Mouse (Mus musculus): ENCODE data around the gene Gm15319.
"Not testable (repeated sequence)": the region's sequence is repeated elsewhere in the genome, so short reads cannot be mapped to it uniquely, and the experiment has no call there.

The Gm15319 gene

DNA sequence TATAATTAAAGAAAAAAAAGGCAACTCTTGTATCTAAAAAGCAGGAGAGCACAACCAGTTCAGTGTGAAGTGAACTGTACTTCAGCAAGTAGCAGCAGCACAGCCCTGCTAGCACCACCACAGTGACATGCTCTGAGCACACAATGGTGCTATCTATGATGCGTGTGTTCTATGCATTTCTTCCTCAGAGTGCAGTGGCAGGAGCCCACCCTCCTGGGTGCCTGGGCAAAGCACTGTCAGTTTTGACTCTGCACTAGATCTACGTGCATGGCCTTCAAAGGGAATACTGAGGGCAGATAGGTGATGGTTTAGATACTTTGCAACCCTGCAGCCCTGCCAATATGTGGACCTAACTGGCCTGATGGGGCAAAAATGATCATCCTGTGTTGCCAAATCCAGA is at the start of gene Gm15319:
TSS of gene Gm15319 (minus strand) at position 101 of the 400 bp plus-strand sequence.
- DNase-seq, result not testable (repeated sequence)

- not testable (repeated sequence) for DNase-seq
Observed at GRCm38 (mm10) chr8:20410355-20410754, 47.3 kb upstream of the Gm15319 start.

DNA sequence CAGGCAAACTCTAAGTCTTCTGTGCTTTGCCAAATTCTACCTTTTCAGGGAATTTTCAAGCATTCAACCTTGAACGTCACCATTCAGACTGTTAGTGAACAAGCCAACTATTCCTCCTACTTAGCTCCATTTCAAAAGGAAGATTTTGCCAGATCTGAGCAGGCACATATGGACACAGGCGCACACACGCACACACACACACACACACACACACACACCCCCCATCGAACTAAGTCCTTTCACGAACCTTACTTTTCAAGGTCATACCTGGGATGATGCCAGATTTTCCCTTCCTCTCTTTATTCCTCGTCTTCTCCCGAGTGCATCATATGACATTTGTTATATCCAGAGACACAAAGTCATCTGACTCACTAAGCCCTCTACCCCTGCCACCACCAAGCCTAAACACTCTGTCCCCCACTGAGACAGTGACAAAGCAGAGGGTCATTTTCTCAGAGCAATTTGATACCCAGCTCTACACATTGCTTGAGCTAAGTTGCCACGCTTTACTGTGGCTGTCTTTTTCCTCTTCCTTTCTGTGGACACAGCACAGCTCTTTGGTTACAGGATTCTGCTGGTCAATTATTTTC is 45.5 kb upstream of the Gm15319 start:
- DNase-seq, result not testable (repeated sequence)

- peak; percentile 60 for DNase-seq
Observed at GRCm38 (mm10) chr8:20389363-20389739, 26.3 kb upstream of the Gm15319 start.

- peak; percentile 37 for DNase-seq
Observed at GRCm38 (mm10) chr8:20388706-20389362, 25.8 kb upstream of the Gm15319 start.

DNA sequence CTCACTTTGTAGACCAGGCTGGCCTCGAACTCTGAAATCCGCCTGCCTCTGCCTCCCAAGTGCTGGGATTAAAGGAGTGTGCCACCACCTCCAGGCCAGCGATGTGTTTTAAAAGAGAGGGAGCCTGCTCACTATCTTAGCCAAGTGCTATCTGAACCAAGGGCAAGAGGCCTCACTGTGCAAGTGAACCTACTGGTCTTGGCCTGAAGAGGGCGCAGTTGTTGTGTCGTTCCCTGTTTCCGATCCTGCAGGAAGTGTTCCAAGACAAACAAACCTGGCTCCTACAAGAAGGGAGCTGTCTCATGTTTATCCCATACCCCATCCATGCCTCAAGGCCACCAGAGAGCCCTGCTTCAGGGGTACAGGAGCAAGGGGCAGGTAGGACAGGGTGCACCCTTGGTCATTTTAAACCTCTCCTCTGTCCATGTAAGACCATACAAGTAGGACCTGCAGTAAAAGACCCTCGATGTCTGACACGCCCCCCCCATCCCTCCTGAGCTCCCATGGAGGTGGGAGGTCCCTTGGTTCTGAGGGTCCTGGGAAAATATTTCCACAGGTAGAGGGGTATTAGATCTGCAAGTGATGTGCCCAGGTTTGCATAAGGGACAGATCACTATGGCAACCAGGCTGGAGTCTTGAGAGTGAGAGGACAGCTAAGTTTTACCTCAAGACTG is 24.2 kb upstream of the Gm15319 start:
- not testable (repeated sequence) for DNase-seq

- not testable (repeated sequence) for DNase-seq
Observed at GRCm38 (mm10) chr8:20384990-20385389, 22.0 kb upstream of the Gm15319 start.

DNA sequence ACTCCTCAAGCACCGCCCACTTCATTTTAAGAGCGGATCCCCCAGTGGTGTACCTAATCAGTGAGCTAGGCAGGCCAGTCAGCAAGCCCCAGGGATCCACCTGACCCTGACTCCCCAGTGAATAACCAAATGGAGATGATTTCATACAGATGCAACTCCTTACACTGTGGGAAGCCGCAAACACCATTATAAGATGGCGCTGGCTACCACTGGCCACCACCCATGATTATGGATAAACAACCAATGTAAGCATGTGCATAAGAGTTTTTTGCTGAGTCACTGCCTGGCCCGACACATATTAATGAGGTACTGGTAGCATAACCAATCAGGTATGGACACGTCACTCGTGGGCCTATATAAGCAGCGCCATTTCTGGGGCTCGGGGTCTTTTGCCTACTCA is 21.1 kb upstream of the Gm15319 start:
- DNase-seq, result not testable (repeated sequence)

- DNase-seq, result not testable (repeated sequence)
Observed at GRCm38 (mm10) chr8:20382146-20382545, 19.1 kb upstream of the Gm15319 start.

GRCm38 (mm10) chr8:20381637-20382036 is 18.6 kb upstream of the Gm15319 start:
- not testable (repeated sequence) for DNase-seq

DNA sequence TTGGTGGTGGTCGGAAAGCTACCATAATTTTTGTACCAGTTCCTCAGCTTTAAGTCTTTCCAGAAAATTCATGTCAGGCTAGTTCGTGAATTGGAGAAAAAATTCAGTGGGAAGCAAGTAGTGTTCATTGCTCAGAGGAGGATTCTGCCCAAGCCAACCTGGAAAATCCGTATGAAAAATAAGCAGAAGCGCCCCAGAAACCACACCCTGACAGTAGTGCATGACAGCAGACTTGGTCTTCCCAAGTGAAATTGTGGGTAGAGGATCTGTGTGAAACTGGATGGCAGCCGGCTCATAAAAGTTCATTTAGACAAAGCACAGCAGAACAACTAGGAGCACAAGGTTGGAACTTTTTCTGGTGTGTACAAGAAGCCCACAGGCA is 18.2 kb upstream of the Gm15319 start:
- not testable (repeated sequence) for DNase-seq

DNA sequence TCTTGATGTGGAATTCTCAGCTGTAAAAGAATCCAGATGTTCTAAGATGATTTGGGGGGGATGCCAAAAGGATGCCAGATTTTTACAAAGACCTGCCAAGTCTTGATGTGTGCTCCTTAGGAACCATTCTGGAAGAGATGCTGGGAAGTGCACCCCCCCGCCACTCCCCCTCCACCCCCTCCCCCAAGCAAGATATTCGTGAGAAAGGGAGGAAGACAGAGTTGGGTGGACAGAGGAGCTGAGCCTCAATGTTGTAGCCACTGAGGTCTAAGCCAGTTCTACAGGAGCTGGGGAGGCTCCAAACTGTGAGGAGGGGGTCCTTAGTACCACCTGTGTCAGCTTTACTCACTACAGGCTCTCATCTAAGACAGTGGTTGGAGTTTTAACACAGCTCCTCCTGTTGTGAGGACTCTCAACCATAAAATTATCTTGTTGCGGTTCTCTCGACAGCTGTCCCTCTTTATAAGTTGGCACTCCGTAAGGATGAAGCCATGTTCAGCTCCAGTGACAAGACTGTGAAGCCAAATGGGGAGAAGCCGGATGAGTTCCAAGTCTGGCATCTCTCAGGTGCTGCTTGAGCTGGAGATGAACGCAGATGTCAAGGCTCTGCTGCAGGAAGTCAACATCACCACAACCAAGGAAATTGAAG is 17.7 kb upstream of the Gm15319 start:
- DNase-seq, result not testable (repeated sequence)

- not testable (repeated sequence) for DNase-seq
Observed at GRCm38 (mm10) chr8:20379650-20380436, 16.8 kb upstream of the Gm15319 start.

- DNase-seq, result not testable (repeated sequence)
Observed at GRCm38 (mm10) chr8:20378786-20379649, 16.0 kb upstream of the Gm15319 start.

DNA sequence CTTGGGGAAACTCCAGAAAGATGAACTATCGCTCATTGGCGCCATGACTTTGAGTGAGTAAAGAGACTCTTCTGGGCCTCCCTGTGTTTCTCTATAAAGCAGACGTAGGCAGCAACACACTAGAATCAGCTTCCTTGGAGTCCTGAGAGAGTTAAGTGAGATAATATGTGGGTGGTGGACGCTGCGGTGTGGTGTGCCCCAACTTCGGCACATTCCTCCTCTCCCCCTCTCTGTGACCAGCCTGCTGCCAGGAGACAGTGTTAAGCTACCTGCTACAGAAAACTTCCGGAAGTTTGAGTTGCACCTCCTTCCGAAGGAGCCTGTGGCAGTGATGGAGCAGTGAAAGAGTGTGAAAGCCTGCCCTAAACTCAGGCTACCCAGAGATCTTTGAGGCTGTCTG is 15.3 kb upstream of the Gm15319 start:
- DNase-seq, result not testable (repeated sequence)

DNA sequence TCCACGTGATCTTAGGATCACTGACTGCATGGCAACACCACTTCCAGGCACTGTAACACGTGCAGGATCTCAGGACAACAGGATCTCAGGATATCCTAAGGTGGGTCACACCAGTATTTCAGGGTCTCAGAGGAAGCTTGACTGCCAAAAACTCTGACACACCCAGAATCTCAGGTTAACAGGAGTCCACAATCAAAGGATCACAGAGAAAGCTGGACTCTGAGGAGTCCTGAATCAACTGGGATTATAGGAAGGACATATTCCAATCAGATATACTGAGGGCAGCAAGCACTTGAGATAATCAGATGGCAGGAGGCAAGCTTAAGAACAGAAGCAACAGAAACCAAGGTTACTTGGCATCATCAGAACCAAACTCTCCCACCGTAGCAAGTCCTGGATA is 12.7 kb upstream of the Gm15319 start:
- DNase-seq, result not testable (repeated sequence)

DNA sequence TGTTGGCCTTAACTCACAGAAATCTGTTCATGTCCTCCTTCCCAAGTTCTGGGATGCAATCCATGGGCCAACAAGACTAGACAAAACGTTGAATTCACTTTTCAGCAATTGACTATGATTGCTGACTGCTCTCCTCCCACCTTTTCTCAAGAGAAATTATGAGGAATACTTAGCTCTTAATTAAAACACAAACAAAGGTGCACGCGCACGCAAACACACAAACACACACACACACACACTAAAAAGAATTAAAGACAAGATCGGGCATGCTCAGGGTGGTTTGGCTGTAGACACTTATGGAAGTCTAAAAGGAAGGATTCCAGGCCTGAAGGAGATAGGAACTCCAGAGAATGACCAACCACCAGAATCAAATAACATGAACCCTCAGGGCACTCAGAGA is 6.6 kb downstream of the Gm15319 start:
- DNase-seq, result not testable (repeated sequence)

GRCm38 (mm10) chr8:20353579-20353978 is 9.4 kb downstream of the Gm15319 start:
- not testable (repeated sequence) for DNase-seq

DNA sequence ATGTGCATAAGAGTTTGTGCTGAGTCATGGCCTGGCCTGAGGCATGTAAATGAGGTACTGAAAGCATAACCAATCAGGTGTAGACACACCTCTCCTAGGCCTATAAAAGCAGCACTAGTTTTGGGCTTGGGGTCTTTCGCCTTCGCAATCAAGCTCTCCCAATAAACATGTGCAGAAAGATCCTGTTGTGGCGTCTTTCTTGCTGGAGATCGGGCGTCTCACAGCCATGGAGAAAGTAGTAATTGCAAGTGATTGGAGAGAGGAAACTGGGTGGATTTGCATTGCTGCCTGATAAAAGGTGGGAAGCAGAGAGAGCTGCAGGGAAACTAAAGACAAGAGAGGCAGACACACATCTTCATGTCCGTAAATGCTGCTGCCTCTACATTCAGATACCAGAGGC is 60.3 kb downstream of the Gm15319 start:
- not testable (repeated sequence) for DNase-seq

GRCm38 (mm10) chr8:20300042-20300441 is 63.0 kb downstream of the Gm15319 start:
- DNase-seq, result not testable (repeated sequence)

DNA sequence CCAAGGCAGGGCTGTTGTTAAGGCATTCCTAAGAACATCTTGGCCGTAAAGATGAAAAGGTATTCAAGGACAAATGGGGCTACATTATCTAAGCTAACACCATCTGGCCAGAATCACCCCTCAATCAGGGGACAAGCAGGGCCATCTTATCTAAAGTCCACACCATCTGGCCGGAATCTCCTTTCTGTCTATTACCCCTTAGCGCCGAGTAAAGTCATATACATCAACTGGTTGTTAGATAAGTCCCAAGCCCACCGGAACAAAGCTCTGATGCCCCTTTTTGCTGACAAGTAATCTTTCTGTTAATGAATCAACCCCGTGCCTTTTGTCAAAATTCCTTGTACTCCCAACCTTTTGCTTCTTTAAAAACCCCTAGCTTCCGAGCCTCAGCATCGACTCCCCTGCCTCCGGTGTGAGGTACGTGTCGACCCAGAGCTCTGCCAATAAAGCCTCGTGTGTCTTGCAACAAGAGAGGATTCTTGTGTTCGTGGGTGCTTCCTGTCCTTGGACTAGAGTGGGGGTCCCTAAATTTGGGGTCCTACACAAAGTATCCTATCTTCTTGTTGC is 65.0 kb downstream of the Gm15319 start:
- peak; percentile 55 for DNase-seq
